Mouse (Mus musculus): ENCODE measurements around the gene Kctd10.

- TF ChIP-seq POLR2A (IDR thresholded peaks at IDR 0.05; ENCODE audit: extremely low read depth, insufficient read depth, low read length), result no peak
- TF ChIP-seq CTCF (IDR thresholded peaks at IDR 0.05; ENCODE audit: extremely low read depth, insufficient read depth, low read length), result no peak
These were observed 30.1 kb upstream of the Kctd10 start for GRCm38 (mm10) chr5:114410429-114410828.
